Mouse (Mus musculus) mouse trophoblast stem cell (cell line): Measurements from ENCODE around the gene Gnpnat1.

ENCODE experiments used
- in situ Hi-C, 2 experiments: fragments of 300-500 bp; cut with MseI, MboI; formaldehyde crosslinking; loops; 2 replicates in 1 of 2; 3 replicates in 1 of 2; pipeline ENCODE4 v1.15.1; 2025

Gnpnat1 gene

GRCm38 (mm10) chr14:45399836-45400235, 4.9 kb downstream of the Gnpnat1 start:
- in situ Hi-C loops: no loop called here

- in situ Hi-C loops: no loop called here
Measured at GRCm38 (mm10) chr14:45389194-45389593, 15.5 kb downstream of the Gnpnat1 start.

- in situ Hi-C loops: no loop called here
Measured at GRCm38 (mm10) chr14:45388345-45389181, 16.1 kb downstream of the Gnpnat1 start.

DNA sequence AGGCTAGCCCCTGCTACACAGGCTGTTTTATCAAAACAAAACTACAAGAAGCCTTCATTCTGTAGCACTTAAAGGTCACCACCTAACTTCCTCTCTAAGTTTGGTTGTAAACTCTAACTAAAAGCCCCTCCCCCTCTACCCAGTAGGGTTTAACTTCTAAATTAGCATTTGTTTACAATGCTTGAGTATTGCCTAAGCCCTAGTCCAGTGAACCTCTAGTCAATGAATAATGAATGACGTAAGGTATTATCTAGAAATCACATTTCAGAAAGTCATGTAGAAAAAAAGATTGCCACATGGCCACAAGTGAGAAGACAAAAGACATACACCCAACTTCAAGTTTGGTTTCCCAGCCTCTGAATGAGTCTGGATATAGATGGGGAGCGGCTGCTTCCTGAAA, 17.2 kb downstream of the Gnpnat1 start:
- in situ Hi-C loops: no loop called here

- in situ Hi-C loops: no loop called here
Measured at GRCm38 (mm10) chr14:45385596-45385995, 19.1 kb downstream of the Gnpnat1 start.

DNA sequence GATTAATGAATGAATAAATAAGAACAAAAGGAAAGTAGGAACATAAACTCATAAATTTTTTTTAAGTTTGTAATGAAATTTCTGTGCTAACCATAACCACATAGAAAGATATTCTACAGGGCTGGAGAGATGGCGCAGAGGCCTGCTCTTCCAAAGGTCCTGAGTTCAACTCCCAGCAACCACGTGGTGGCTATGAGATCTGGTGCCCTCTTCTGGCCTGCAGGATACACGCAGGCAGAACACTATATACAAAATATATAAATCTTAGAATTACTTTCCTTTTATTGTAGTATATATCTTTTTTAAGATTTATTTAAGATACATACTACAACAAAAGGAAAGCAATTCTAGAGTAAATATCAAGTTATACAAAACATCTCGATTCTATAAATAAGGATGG, 21.8 kb downstream of the Gnpnat1 start:
- in situ Hi-C loops: no loop called here

DNA sequence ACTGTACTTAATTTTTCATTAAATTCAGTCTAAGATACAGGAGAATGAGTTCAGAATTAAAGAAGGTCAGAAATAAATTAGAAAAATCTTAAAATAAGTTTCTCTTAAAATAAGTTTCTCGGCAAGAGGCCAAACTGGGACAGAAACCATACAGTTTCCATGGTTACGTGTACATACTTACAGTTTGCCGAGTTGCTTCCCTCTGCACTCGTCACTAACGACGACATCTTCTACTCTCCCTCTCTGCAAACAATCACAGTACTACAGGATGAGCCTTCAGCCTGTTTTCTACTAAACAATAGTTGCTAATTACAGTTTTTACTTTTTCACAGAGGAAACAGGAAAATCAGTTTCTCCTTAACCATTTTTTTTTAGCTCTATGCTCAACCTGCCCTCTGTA, 24.0 kb downstream of the Gnpnat1 start:
- in situ Hi-C loops: no loop called here

DNA sequence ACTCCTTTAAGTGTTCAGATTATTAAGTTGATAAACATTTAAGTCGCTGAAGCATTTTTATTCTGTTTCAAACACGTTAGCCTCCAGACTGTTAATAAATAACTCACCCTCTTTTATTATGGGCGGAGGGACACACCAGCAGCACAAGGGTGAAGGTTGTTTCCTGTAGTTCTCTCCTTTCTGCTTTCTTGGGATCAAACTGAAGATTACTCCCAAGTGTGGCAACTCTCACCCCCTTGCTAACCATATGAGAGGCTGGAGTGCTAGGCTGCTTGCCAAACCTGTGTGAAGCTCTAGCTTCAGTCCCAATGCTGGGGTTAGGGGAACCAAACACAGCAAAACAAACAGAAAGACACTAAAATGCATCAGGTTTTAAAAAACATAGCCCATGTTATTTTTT, 25.9 kb downstream of the Gnpnat1 start:
- in situ Hi-C loops: no loop called here

DNA sequence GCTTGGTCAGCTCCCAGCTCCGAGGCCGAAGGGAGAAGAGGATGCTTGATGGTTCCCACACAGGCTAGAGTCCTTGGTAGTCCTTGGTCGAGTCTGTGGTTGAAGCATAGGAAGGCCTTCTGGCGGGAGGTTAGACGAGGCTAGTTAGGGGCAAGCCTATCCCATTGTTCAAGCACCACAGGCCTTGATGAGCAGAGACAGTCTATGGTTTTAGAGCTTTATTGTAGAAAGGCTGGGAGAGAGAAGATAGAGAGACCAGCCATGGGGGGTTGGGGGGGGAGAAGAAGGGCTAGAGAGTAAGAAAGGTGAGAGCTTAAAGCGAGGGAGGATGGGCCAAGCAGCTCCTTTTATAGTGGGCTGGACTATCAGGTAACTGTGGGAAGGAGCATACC, 39.5 kb downstream of the Gnpnat1 start:
- in situ Hi-C loops: no loop called here

DNA sequence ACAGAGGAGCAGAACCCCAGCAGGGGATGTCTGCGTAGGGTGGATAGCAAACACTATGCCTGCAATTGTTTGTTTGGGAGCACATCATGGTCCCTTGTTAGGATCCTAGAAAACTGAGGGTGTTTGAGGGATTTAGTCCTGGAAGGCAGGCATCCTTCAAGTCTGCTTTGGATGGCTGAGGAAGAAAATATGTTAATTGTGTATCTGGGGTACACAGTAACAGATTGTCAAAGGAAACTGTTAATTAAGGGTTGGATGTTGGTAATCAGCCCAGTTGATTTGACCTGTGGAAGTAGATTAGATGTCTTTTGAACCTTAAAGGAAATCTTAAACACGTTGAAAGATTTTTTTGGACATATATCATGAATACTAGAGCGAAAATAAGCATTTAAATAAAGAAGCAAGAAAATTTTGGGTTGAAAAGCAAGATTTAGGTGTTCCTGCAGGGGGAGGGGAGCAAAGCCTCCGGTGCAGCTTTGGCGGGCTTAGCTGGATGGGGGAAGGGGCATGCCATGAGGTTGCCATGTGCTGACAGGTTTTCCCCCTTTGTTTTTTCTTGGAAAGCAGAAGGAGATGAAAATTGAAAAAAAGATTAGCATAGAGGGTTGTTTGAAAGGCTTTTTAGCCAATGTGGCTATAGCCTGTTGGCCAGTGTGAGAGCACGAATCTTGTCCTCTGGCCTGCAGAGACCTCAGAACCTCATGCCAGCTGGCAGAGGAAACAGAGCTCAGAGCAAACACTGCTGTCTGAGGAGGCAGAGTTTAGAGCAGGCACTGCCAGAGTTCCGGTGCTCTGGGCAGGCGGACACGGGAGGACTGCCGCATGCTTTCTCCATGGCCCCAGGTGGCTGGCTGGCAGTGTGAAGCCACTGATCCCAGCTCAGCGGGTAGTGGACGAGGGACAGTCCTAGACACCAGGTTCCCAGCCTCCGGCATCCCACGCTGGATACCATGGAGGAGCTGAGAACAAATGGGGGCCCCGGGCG, 40.2 kb downstream of the Gnpnat1 start:
- in situ Hi-C loops: no loop called here

DNA sequence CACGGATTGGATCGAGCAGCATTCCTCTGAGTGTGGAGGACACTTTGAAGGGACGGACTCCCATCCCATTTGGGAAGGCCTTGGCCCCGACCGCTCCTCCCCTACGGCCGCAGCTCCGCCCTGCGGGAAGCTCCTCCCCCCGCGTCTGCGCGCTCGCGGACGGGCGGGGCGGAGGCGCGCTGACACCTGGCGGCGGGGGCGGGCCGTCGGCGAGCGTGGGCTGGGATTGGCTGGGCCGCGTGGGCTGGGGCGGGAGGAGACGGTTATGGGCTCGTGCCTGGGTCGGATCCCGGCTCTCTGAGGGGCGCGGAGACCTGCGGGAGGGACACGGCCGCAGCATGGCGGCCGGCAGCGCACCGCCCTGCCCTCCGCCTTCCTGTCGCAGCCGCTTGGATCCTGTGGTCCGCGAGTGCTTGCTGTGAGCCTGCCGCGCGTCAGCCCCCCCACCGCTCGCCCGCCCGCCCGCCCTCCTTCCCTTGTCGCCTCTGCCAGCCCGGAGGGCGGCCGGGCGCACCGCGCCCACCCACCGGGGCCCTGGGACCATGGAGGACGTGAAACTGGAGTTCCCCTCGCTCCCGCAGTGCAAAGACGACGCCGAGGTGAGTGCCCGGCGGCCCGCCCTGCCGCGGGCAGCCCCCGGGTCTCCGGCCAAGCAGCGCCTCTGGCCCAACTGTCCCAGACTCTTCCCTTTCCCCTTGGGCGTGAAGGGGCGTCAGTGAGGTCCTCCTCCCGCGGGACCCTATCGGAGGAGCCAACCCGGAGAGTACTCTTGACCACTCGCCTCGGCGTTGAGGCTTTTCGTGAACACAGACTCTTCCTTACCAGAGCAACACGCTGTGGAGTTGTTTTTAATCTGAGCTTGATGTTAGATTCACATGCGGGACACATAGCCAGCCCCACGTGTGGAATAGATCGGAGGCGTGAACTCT, 53.5 kb downstream of the Gnpnat1 start, which contains the start of gene Styx:
Styx (plus strand) TSS at position 163 of the 929 bp plus-strand sequence.
- in situ Hi-C loops: no loop called here

DNA sequence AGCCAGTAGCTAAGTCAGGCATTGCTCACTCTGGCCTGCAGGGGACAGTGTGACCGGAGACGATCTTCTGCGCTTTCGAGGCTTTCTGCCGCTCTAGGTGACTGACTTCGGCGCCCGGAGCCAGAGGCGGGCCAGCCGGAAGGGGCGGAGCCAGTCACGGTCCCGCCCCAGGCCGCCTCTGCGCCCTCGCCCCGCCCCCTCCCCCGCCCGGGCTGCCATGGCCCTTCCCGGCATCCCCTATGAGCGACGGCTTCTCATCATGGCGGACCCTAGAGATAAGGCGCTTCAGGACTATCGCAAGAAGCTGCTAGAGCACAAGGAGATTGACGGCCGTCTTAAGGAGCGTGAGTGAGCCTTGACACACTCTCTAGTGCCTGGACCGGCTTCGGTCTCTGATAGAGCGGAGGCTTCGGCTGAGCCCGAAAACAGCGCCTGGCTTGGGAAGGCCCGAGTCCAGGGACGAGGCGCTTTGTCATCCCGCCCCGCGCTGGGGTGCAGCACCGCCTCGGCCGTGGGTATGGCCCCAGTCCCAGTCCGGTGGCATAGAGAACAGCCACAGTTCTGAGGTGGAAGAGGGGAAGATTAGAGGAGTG, 75.0 kb downstream of the Gnpnat1 start, which contains the start of gene Psmc6:
Psmc6 (plus strand) TSS at position 200 of the 593 bp plus-strand sequence.
- in situ Hi-C loops: no loop called here

DNA sequence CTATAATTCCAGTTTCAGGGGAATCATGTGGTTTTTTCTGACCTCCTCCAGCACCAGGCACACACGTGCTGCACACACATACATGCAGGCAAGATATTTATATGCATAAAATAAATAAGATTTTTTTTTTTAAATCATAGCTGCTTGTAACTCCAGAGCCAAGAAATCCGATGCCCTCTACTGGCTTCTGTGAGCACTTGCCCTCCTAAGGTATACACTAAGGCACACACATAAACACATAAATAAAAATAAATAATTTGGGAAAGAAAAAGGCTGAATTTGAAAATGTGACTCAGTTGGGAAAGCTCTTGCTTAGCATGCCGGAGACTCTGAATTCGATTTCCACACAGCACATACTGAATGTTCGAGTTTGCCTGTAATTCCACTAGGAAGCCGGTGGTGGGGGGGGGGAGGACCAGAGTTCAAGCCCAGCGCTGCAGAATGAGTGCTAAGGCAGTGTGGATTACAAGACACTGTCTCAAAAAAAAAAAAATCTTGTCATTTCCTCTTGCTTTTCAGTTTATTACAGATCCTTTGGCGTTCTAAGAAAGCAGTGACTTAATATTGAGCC, 75.6 kb downstream of the Gnpnat1 start:
- in situ Hi-C loops: no loop called here

DNA sequence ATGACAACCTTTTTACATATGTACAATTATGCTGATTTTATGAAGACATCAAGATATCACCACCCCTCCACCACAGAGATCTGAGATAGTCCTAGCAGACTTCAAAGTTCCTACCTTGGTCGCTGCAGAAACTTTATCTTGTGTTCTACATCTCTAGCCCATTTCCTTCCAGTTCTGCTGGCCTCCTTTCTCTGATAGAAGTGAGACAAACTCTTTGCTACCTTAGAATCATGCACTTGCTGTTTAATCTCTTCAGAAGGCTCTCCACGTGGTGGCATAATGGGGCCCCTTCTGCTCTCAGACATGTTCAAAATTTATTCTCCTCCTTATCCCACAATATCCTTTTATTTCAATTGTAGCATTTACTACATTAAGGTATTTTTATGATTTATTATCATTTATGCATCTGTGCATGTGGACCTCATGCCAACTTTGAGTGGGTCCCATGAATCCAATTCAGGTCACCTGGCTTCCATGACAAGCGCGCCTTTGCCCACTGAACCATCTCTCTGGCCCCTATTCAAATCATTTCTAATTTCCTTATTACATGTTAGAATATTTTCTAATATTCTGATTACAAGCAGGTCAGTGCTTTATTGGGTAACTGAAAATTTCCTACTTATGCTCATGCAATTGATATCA, 76.5 kb downstream of the Gnpnat1 start:
- in situ Hi-C loops: no loop called here
